Mouse (Mus musculus) thymus, adult 2 months (tissue): ENCODE results near the gene Gm21903.
"Not testable (repeated sequence)": the region's sequence is repeated elsewhere in the genome, so short reads cannot be mapped to it uniquely, and the experiment has no call there.

ENCODE experiments used
- CTCF ChIP-seq: fragments of 200-500 bp; IDR thresholded peaks from 2 replicates; pipeline ENCODE4 v1.5.1; 2012; ENCODE audit warnings: mild to moderate bottlenecking, control low read depth, low read length, moderate library complexity, borderline replicate concordance; ENCODE audit not compliant: control insufficient read depth, poor library complexity, insufficient read depth; ENCODE audit errors: extremely low read depth
- POLR2A ChIP-seq: fragments of 200-500 bp; IDR thresholded peaks from 2 replicates; pipeline ENCODE4 v1.6.1; 2012; ENCODE audit warnings: mild to moderate bottlenecking, low read length, control low read depth, moderate library complexity; ENCODE audit not compliant: control insufficient read depth, poor library complexity, insufficient read depth; ENCODE audit errors: extremely low read depth

DNA sequence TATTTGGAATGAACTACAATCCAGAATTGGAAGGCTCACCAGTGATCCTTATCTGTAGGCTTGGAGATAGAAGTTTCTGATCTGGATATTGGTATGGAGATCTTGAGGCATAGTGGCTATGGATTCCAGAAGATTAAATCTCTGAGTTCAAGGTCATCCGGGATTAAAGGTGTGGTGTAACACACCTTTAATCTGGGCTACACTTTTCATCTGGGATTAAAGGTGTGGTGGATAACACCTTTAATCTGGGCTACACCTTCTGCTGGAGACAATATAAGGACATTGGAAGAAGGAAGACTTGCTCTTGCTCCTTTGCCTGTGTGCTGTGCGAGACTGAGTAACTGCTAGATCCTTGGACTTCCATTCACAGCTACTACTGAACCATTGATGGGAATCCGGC lies 6.7 kb downstream of the Gm21903 start, which contains the start of gene Esp24:
- not testable (repeated sequence) for TF ChIP-seq CTCF, POLR2A
